Mouse (Mus musculus): ENCODE measurements at regions not wholly inside any gene's neighbourhood (a gene's known extent, or its start where the extent isn't known, plus 50 kb on each side); places are given as distances from the start of the nearest gene placed in this dataset.
"Not testable (repeated sequence)": the region's sequence is repeated elsewhere in the genome, so short reads cannot be mapped to it uniquely, and the experiment has no call there.

- DNase-seq (ENCODE audit: low spot score in 2 of 2): no peak
Measured at GRCm38 (mm10) chr10:46072550-46073470, 495.2 kb downstream of the Hace1 start.

GRCm38 (mm10) chr10:46087766-46088165 lies 510.1 kb downstream of the Hace1 start:
- no peak for DNase-seq (ENCODE audit: low spot score in 2 of 2)

- no peak for DNase-seq (ENCODE audit: low spot score in 2 of 2)
Measured at GRCm38 (mm10) chr10:46100837-46101236, 523.2 kb downstream of the Hace1 start.

GRCm38 (mm10) chr10:46108810-46109209 lies 531.2 kb downstream of the Hace1 start:
- DNase-seq (ENCODE audit: low spot score in 2 of 2): no peak

- no peak for DNase-seq (ENCODE audit: low spot score in 2 of 2)
Measured at GRCm38 (mm10) chr10:46114631-46115130, 537.1 kb downstream of the Hace1 start.

GRCm38 (mm10) chr10:46122409-46122808 lies 544.8 kb downstream of the Hace1 start:
- not testable (repeated sequence) for DNase-seq (ENCODE audit: low spot score in 2 of 2)

GRCm38 (mm10) chr10:46123795-46124194 lies 546.2 kb downstream of the Hace1 start:
- no peak for DNase-seq (ENCODE audit: low spot score in 2 of 2)

- DNase-seq (ENCODE audit: low spot score in 2 of 2): no peak
Measured at GRCm38 (mm10) chr10:46135120-46135748, 557.6 kb downstream of the Hace1 start.

GRCm38 (mm10) chr10:46174035-46174434 lies 596.4 kb downstream of the Hace1 start:
- DNase-seq (ENCODE audit: low spot score in 2 of 2): no peak

- DNase-seq (ENCODE audit: low spot score in 2 of 2): no peak
Measured at GRCm38 (mm10) chr10:46185763-46186458, 608.3 kb downstream of the Hace1 start.

- no peak for DNase-seq (ENCODE audit: low spot score in 2 of 2)
Measured at GRCm38 (mm10) chr10:46194143-46194542, 616.5 kb downstream of the Hace1 start.

GRCm38 (mm10) chr10:46226837-46227402 lies 649.3 kb downstream of the Hace1 start:
- no peak for DNase-seq (ENCODE audit: low spot score in 2 of 2)

GRCm38 (mm10) chr10:46229608-46230007 lies 652.0 kb downstream of the Hace1 start:
- no peak for DNase-seq (ENCODE audit: low spot score in 2 of 2)

GRCm38 (mm10) chr10:46235581-46235980 lies 658.0 kb downstream of the Hace1 start:
- DNase-seq (ENCODE audit: low spot score in 2 of 2): no peak

GRCm38 (mm10) chr10:46255575-46255974 lies 677.9 kb downstream of the Hace1 start:
- no peak for DNase-seq (ENCODE audit: low spot score in 2 of 2)

- DNase-seq (ENCODE audit: low spot score in 2 of 2): no peak
Measured at GRCm38 (mm10) chr10:46269710-46270109, 692.1 kb downstream of the Hace1 start.

- DNase-seq (ENCODE audit: low spot score in 2 of 2): no peak
Measured at GRCm38 (mm10) chr10:46273846-46274245, 696.2 kb downstream of the Hace1 start.

- no peak for DNase-seq (ENCODE audit: low spot score in 2 of 2)
Measured at GRCm38 (mm10) chr10:46294290-46294689, 716.7 kb downstream of the Hace1 start.

GRCm38 (mm10) chr10:46298352-46298751 lies 720.7 kb downstream of the Hace1 start:
- DNase-seq (ENCODE audit: low spot score in 2 of 2): no peak

- DNase-seq (ENCODE audit: low spot score in 2 of 2): no peak
Measured at GRCm38 (mm10) chr10:46299521-46299920, 721.9 kb downstream of the Hace1 start.

- no peak for DNase-seq (ENCODE audit: low spot score in 2 of 2)
Measured at GRCm38 (mm10) chr10:46320328-46321038, 742.9 kb downstream of the Hace1 start.

All from adrenal gland, postnatal 4 days (tissue).